Mouse (Mus musculus) heart, postnatal 36 days (tissue): ENCODE measurements around the gene Map3k3. TPM values are rescaled to one million over a fixed set of nuclear protein-coding genes. Genes with fewer than 3 reads are reported as not detected.
"Not testable (repeated sequence)": the region's sequence is repeated elsewhere in the genome, so short reads cannot be mapped to it uniquely, and the experiment has no call there.

Experiments
- DNase-seq, 2 experiments: peaks; one replicate each; pipeline ENCODE4 v3.0.0; 2021 to 2022
- intact Hi-C: fragments of 180-260 bp; cut with DNase I; formaldehyde crosslinking; loops from one replicate; pipeline ENCODE4 v1.15.1; 2025
- total RNA-seq, 2 experiments: library from RNA; stranded (reverse); gene quantifications; 2 replicates each; pipeline ENCODE4 v1.2.3; 2021

Map3k3 gene
- total RNA-seq, 2 experiments from 2014 or later = 38.7 to 44.4 TPM

DNA sequence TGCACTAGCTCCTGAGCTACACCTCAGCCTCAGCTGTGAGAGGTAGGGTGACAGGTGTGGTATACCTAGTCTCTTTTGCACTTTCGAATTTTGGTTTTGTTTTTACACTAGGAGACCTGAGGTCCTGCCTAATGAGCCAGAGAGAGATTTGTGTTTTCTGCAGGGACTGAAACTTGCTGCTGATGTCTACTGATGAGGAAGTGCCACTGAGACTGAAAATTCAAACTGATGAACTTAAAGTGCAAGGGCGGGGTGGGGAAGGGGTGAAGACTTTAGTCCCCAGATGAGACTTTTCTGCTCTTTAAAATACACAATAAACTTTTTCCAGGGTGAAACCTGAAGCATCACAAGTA is 96.0 kb downstream of the Map3k3 start:
- no peak for DNase-seq
- intact Hi-C loops = no loop called here

DNA sequence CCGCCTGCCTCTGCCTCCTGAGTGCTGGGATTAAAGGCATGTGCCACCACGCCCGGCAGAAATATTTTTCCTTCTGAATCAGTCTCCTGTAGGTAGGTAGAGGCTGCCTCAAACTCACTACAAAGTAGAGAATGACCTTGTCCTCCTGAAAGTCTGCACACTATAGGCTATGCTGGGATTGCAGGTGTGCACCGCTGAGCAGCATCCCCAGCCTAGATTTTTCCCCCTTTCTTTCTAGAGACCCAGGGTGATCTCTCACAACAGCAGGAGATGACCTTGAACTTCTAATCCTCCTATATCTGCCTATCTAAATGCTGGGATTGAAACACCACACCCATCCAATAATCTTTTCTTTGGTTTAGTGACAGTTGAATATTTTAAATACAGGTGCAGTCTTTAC is 102.9 kb downstream of the Map3k3 start:
- intact Hi-C loops = no loop called here
- DNase-seq = no peak

DNA sequence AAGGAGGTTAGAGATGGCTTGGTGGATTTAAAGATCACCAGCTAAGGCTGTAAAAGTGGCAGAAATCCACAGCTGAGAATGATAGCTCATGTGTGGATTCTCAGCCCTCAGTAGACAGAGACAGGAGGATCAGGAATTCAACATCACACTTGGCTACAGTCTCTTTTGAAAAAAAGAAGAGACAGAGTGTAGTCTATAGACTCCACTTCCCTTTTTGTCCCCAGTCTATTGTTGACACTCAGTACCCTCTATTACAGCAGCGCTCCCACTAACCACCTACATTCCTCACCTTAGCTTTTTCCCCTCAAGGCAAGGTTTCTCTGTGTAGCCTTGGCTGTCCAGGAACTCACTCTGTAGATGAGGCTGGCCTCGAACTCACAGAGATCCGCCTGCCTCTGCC is 107.3 kb downstream of the Map3k3 start:
- intact Hi-C loops = loop anchor here (2.0 kb wide), 1 partner anchor 33 kb away; no protein-coding TSS in a partner anchor

DNA sequence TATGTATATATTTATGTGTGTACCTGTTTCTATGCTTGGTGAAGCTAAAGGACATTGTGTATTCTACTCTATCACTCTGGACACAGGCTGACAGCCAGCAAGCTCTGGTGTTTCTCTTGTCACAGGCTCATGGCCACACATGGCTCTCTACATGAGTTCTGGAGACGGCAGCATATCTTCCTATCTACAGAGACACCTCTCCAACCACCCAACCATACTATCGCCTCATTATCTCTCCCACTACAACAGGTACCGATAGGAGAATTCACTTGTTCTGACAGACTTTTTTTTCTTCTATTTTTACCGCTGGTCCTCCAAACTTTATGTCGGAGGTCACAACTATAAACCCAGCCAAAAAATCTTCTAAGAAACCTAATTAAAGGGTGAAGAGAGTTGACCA is 107.8 kb downstream of the Map3k3 start:
- intact Hi-C loops = loop anchor here (2.0 kb wide), 1 partner anchor 33 kb away; no protein-coding TSS in a partner anchor
- no peak for DNase-seq

More for the DNA sequence above, 107.3 kb downstream of the Map3k3 start:
- no peak for DNase-seq

DNA sequence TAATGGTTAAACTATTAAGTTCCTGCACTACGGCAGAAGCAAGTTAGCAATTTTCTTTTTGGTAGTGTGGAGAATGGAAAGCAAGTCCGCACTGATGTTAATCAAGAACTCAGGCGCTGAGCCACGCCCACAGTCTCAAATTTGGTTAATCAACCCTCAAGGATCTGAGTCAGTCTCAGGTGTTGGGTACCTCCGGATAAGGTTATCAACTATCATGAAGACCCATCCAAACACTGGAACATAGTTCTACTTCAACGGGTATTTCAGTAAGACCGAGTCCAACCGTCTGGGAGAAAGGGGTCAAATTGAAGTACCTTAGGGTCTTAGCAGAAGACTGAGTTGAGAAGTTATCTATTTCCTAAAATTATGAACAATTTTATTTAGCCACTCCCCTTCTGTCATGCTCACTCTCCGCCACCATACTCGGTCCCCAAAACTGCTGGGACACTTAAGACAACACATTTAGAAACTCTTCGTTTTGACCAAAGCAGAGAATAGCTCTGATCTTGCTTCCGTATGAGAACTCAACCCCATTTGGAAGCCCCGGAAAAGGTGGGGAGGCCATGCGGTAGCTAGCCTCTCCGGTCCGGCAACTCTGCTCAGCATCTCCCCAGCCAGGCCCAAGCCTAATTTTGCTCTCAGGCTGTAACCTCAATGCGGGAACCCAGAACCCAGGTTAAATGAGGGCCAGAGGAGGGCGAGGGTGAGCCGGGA is 108.4 kb downstream of the Map3k3 start:
- intact Hi-C loops = loop anchor here (2.0 kb wide), 1 partner anchor 34 kb away; no protein-coding TSS in a partner anchor
- no peak for DNase-seq

DNA sequence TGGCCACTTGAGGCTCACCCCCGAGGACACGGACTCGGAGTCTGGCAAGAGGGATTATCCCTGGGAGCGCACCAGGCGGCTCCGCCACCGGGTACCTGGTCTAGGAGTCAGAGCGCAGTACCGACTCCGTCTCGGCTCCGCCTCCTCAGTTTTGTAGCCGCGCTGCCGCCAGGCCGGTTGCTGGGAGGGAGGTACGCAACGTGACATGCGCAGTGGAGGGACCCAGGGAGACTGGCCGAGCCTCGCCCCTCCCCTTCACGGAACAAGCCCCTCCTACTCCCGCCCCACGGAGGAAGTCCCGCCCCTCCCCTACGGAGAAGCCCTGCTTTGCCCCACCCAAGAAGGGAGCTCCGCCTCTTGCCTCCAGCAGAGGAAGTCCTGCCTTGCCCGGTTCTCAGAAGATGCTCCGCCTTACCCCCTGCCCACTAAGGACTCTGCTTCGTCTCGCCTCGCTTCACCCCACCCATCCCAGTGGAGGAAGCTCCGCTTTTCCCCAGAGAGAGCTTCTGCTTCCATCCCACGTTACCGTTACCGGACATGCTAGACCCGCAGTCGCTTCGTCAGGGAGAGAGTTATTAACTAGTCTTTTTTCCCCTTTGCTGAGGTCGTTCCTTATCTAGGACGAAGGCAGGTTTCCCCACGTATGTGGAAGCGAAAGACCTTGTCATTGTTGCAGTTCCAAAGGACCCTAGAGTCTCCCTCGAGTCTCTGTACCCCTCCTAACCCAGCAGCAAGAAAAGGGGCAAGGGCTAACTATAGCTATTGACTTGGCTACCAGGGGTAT is 109.2 kb downstream of the Map3k3 start:
- intact Hi-C loops = loop anchor here (2.0 kb wide), 2 partner anchors 17 to 35 kb away; no protein-coding TSS in a partner anchor
- peak; percentile 93 to 95 for DNase-seq

DNA sequence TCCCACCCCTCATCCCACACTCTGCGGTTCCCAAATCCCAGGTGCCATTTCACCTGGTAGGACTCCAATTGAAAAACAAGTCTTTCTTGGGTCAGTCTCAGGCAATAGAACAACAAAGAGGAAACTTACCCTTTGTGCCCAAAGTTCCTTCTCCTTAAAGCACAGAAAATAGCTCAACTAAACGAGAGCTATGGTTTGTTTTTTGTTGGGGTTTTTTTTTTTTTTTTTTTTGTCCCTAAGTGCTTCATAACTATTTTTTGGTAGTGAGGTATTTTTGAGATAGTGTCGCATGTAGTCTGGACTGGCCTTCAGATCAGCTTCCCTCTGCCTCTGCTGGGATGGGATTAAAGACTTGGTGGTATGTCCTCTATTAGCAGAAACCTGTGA is 109.7 kb downstream of the Map3k3 start:
- intact Hi-C loops = loop anchor here (2.0 kb wide), 1 partner anchor 17 kb away; no protein-coding TSS in a partner anchor
- no peak for DNase-seq

DNA sequence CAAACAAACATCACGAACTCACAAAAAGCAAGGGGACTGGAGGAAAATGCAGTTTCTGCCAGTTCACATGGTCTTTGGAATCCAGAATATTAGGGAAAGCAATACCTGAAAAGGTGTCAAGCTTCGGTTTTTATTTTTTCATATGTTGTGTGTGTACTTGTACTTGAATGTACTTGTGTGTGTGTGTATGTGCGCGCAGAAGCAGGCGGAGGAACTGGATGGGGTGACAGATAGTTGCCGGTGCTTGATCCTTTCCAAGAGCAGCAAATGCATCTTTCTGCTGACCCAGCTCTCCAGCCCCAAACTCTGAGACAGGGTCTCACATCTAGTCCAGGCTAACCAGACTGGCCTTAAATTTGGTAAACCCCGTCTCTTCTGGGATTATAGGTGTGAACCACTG is 110.5 kb downstream of the Map3k3 start:
- intact Hi-C loops = loop anchor here (2.0 kb wide), 1 partner anchor 16 kb away; no protein-coding TSS in a partner anchor
- no peak for DNase-seq

DNA sequence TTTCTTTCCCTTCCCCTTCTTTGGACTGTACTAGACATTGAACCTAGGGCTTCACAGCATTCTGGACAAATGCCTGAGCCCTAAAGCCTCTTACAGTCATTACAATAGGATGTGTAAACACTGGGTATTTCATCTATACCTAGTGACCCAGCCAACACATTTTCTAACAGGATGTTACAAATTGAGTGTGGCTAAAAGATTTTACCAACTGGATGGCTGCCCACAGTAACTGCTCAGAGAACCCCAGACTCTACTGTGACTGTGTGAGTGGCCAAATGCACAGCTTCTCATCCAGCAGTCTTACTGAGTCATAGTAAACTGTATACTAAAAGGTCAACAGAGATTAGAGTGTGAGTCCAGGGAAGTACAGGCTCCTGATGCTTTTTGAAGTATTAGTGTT is 110.9 kb downstream of the Map3k3 start:
- intact Hi-C loops = loop anchor here (2.0 kb wide), 1 partner anchor 15 kb away; no protein-coding TSS in a partner anchor
- DNase-seq = no peak

DNA sequence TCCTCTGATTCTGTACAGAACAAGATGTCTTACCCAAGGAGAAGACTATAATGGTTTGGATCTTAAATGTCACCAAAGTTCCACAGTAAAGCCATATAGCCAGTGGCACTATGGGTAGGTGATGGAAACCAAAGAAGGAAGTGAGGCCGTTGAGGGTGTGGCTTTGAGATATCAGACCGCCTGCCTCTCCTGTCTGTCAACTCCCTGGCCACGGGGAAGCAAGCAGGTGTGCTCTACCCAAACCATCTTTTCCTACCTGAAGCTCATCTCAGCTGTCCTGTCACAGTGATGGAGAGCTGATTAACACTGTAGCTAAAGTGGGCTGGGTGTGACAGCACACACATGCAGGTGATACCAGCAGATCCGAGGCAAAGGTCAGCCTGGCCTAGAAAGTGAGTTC is 113.9 kb downstream of the Map3k3 start:
- intact Hi-C loops = no loop called here
- DNase-seq = no peak

DNA sequence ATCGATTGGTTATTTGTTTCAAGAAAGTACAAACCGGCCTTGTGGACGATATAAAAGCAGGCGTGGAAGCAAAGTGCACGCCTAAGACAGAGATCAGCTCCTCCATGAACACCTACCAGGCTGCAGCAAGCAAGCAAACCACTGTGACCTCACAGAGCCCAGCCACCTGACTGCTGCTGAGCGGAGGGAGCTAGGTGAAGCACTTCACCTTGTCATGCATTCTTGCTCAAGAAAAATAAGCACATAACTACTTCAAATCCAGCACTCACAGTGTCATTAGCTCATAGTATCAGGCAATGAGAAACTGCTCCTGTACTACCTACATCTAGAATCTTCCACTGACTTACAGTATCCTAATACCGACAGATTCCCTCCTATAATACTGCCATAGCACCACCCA is 115.6 kb downstream of the Map3k3 start:
- DNase-seq, intact Hi-C loops: not testable (repeated sequence)

DNA sequence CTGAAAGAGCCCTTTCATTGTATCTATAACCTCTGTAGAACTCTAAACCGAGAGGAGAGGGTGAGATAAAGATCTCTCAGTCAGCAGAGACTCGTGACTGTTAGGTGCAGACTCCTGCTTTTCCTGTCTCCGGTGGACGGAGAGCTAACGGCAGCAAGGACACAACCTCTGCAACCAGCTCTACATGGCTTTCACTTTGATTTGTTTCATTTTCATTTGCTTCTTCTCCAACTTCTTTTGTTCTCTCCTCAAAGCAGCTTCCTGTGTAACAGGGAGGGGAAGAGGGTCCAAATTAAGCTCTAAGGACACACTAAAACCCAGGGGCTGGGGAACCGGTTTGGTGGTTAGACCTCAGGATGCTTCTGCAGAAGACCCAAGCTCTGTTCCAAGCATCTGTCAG is 116.3 kb downstream of the Map3k3 start:
- intact Hi-C loops = no loop called here
- DNase-seq = no peak

DNA sequence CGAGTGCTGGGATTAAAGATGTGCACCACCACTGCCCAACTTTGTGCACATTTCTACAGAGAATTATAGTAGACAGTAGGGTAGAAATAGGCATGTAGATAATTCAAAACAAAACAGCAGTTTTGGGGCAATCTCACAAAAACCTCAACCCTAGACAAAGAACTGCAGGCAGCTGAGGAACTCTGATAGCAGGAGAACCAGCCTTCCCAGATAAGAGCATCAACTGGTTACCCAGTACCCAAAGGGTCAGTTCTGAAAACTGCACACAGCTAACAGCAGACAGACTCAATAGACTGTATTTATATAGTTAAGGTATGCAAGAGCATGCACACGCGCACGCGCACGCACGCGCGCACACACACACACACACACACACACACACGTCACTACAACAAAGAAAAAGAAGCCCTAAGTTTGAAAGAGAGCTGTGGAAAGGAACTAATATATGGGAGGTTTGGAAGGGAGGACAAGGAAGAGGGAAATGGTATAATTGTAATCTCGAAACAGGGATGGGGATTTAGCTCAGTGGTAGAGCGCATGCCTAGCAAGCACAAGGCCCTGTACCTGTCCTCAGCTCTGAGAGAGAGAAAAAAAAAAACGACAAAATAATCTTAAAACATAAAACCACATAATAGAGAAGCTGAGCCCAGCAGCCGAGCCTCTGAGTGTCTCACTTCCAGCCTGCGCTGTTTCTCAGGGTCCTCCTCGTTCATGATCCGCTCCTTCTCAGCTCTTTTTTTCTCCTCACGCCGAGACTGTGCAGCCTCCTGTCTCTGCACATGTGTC is 117.1 kb downstream of the Map3k3 start:
- intact Hi-C loops = no loop called here
- DNase-seq = no peak

DNA sequence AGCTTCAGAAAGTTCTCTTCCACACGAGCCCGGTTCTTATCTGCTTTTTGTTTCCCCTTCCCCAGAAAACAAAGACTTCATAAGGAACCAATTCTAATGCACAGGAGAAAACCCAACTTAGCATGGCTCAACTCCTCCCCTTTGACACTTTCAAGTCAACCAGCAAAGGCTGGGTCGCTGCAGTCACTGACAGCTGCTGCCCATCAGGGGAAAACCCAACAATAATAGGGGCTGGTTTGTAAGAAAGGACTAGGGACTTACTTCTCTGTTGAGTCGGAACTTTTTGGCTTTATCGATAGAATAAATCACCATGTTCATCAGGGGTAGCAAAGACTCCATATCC is 117.7 kb downstream of the Map3k3 start, which contains the start of gene Strada:
Gene Strada (minus strand): TSS at position 46 of the 343 bp plus-strand sequence.
- intact Hi-C loops = no loop called here
- no peak for DNase-seq

Other genes with a start within 250 kb of the Map3k3 start
- gene Cyb561, start 131.3 kb upstream of the Map3k3 start, total RNA-seq = 10 to 100 TPM in 1 of 2 experiments, 1 to 10 TPM in 1; 9.2 to 12.1 TPM
- 10 to 100 TPM; 21.9 to 38.1 TPM for gene Ace, start 116.7 kb upstream of the Map3k3 start, total RNA-seq
- gene Ace3, start 89.9 kb upstream of the Map3k3 start, total RNA-seq = not detected
- under 1 TPM in 1 of 2 experiments, not detected in 1; 0.16 TPM for gene Kcnh6, start 76.5 kb upstream of the Map3k3 start, total RNA-seq
- gene Dcaf7, start 47.7 kb upstream of the Map3k3 start, total RNA-seq = 10 to 100 TPM; 40.2 to 42.5 TPM
- 10 to 100 TPM; 63.3 to 67.3 TPM for gene Taco1, start 18.6 kb upstream of the Map3k3 start, total RNA-seq
- gene Gm10840, start 76.2 kb downstream of the Map3k3 start, total RNA-seq = not detected
- gene Limd2, start 76.2 kb downstream of the Map3k3 start, total RNA-seq = 1 to 10 TPM; 4.2 to 4.8 TPM
- gene Strada, start 117.6 kb downstream of the Map3k3 start, total RNA-seq = 1 to 10 TPM; 7.2 to 8.2 TPM
- gene Ccdc47, start 131.7 kb downstream of the Map3k3 start, total RNA-seq = 10 to 100 TPM; 72.5 to 82.4 TPM
- 10 to 100 TPM; 26.5 to 28.7 TPM for gene Ddx42, start 132.3 kb downstream of the Map3k3 start, total RNA-seq
- 10 to 100 TPM; 21.1 to 23.0 TPM for gene Ftsj3, start 171.5 kb downstream of the Map3k3 start, total RNA-seq
- gene Psmc5, start 171.5 kb downstream of the Map3k3 start, total RNA-seq = 100 to 1,000 TPM; 102 to 105 TPM
- 10 to 100 TPM; 19.1 to 19.9 TPM for gene Smarcd2, start 188.4 kb downstream of the Map3k3 start, total RNA-seq
- not detected for gene Tcam1, start 192.1 kb downstream of the Map3k3 start, total RNA-seq
- not detected for gene Gh, start 217.3 kb downstream of the Map3k3 start, total RNA-seq
- gene Cd79b, start 230.1 kb downstream of the Map3k3 start, total RNA-seq = 1 to 10 TPM; 1.9 to 3.0 TPM